Mouse (Mus musculus): ENCODE measurements around the gene Idnk.

The Idnk gene

GRCm38 (mm10) chr13:58157447-58158098 lies at the start of gene Idnk:
Idnk (plus strand) TSS chr13:58157649.
- in situ Hi-C loops (cut with MboI, MseI): loop anchor here (5.0 kb wide), 2 partner anchors 50 to 230 kb away; partner anchors contain the start of gene 2210016F16Rik

GRCm38 (mm10) chr13:58111306-58111705 lies 46.1 kb upstream of the Idnk start:
- in situ Hi-C loops (cut with MboI, MseI): no loop called here

- in situ Hi-C loops (cut with MboI, MseI): no loop called here
Observed at GRCm38 (mm10) chr13:58112191-58112590, 45.3 kb upstream of the Idnk start.

DNA sequence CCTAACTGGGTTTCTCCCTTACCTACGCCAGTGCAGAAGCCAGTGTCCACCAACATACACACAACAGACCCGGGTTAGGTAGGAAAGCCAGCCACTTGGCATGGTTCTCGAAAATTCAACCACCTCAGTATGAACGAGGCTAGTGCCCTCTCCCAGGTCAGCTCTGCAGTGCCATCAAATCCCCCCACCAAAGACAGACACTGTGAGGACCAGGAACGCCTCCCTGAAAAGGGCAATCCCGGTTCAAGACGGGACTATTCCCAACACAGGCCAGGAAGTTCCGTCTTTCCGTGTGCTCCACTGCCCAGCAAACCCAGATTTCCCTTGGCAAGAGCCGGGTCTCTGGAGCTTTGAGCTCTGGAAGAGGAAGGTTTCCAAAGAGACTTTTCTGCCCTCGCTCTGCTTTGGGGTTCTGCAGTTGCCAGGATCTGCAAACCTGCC lies 44.8 kb upstream of the Idnk start:
- in situ Hi-C loops (cut with MboI, MseI): no loop called here

GRCm38 (mm10) chr13:58113061-58113900 lies 44.2 kb upstream of the Idnk start, which contains the start of gene Klhl3:
Klhl3 (minus strand) TSS chr13:58113592.
- in situ Hi-C loops (cut with MboI, MseI): no loop called here

DNA sequence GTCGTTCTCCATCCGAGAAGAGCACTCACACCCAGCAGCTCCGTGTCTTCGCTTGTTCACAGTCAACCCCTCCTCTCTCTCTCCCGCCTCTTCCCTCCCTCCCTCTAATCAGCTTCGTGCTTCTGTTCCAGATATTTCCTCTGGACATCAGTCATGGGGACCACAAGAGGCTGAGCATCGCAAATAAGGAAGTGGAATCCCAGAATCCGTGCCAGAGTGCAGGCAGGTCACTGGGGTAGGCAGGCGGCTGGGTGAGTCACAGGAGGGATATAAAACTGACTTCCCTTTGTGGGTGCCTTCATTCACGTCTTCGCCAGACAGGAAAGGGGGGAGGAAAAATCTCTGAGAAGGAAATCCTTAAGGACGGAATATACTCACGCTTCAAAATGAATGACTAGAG lies 42.2 kb upstream of the Idnk start:
- in situ Hi-C loops (cut with MboI, MseI): no loop called here

DNA sequence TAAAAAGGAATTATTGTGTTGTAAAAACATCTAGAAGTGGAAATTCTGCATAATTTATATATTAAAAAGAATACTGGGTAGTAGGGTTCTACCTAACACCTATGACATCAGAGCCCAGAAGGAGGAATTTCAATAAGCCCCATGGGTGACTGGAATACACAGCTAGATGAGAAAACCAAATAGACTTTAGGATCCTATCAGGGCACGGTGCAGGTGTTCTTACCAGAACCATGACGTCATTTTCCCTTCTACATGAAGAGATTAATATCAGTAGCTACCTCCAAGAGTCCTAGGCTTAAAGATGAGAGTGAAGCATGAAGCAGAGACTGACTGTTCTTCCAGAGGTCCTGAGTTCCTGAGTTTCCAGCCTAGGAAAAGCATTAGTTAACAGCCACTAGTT lies 40.6 kb upstream of the Idnk start:
- in situ Hi-C loops (cut with MboI, MseI): no loop called here

DNA sequence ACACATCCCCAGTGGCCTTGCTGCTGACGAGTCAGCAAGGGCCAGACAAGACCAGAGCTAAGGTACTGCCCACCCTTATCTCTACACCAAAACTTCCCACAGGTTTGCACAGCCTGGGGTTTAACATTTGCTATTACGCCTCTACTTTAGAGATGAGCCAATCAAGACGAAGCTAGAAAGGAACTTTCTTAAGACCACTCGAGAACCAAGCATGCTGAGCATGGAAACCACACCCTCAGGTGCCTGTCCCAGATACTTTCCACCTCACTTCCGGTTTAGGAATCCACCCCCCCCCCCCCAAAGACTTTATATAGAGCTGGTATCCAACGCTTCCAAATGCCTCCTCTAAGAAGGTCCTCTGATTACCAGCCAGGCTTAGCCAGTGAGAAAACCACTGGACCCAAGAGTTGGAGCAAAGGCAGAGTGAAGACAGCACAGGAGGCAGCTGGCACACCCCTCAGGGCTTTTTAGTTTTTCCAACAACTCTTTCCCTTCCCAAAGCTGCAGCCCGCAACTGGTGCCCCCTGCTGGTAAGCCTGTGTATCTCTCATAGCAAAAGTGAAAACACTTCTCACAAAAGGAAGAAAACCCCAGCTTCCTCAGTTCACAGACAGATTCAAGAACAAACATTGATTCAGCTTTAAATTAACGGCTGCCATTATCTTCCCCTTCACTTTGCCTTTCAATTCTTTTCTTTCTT lies 40.0 kb upstream of the Idnk start:
- in situ Hi-C loops (cut with MboI, MseI): no loop called here

GRCm38 (mm10) chr13:58122786-58123297 lies 34.6 kb upstream of the Idnk start:
- in situ Hi-C loops (cut with MboI, MseI): loop anchor here (10.0 kb wide), 1 partner anchor 262 kb away; the partner anchor contains the start of gene 2210016F16Rik

DNA sequence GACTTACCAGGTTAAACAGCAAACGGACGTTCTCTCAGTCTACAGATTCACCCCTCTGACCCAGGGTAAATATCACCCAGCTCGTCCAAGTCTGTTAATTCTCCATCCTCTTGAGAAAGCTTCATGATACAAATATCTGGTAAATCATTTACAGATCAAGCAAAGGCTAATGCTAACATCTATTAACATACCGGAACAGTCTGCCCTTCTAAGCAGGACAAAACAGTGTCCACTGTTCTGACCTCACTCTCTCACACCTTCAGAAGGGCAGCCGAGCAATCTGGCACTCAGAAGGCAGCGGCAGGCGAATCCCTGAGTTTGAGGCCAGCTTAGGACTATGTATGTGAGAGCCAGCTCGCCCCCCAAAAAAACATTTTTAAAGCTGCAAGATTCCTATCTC lies 34.1 kb upstream of the Idnk start:
- in situ Hi-C loops (cut with MboI, MseI): loop anchor here (10.0 kb wide), 1 partner anchor 261 kb away; the partner anchor contains the start of gene 2210016F16Rik

- in situ Hi-C loops (cut with MboI, MseI): loop anchor here (10.0 kb wide), 1 partner anchor 261 kb away; the partner anchor contains the start of gene 2210016F16Rik
Observed at GRCm38 (mm10) chr13:58124278-58124677, 33.2 kb upstream of the Idnk start.

DNA sequence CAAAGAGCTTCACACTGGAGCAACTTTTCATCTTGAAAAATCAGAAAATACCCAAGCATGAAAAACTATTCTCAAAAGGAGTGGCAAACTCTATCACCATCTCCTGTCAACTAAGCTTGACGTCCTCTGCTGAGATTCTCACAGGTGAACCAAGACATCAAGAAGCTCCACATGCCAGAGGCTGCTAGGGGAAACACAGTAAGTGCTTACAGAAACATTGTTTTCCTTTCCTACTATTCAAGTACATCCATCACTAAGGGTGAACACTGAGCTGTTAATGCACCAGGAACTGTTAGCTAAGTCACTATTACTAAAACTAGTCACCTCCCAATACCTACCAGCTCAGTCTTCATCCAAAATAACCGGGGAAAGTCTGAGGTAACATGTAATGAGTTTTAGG lies 32.5 kb upstream of the Idnk start:
- in situ Hi-C loops (cut with MboI, MseI): loop anchor here (10.0 kb wide), 1 partner anchor 260 kb away; the partner anchor contains the start of gene 2210016F16Rik

GRCm38 (mm10) chr13:58126126-58126525 lies 31.3 kb upstream of the Idnk start:
- in situ Hi-C loops (cut with MboI, MseI): loop anchor here (10.0 kb wide), 1 partner anchor 259 kb away; the partner anchor contains the start of gene 2210016F16Rik

- in situ Hi-C loops (cut with MboI, MseI): loop anchor here (10.0 kb wide), 1 partner anchor 258 kb away; the partner anchor contains the start of gene 2210016F16Rik
Observed at GRCm38 (mm10) chr13:58126862-58127765, 30.3 kb upstream of the Idnk start.

DNA sequence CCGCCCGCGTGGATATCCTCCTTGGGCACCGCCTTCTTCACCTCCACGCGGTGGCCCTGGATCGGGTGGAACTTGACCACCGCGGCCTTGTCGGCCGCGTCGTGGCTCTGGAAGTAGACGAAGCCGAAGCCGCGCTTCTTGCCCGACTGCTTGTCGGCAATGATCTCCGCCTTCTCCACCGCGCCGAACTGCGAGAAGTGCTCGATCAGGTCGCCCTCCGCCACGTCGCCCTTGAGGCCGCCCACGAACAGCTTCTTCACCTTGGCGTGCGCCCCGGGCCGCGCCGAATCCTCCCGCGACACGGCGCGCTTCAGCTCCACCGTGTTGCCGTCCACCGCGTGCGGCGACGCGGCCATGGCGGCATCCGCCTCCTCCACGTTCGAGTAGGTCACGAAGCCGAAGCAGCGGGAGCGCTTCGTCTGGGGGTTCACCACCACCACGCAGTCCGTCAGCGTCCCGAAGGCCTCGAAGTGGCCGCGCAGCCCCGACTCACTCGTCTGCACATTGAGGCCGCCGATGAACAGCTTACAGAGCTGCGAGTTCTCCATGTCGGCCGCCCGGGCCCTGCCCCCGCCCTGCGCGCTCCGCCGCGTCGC lies 29.6 kb upstream of the Idnk start:
- in situ Hi-C loops (cut with MboI, MseI): loop anchor here (10.0 kb wide), 1 partner anchor 257 kb away; the partner anchor contains the start of gene 2210016F16Rik

DNA sequence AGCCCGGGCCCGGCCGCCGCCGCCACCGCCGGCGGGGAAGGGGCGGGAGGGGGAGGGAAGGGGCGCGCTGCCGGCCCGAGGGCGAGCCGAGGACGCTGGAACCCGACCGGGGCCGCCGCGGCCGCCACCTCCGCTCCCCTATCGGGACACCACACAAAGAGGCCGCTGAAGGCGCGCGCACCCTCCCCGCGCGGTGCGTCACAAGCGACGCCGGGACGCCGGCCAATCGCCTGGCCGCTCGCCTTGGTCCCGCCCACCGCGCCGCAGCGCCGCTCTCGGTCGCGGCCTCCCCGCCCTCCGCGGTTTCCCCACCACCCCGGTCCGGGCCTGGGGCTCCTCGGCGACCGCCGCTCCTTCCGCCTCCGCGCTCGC lies 29.1 kb upstream of the Idnk start, which contains the start of gene Hnrnpa0:
Gene Hnrnpa0 (minus strand): TSS at position 161 of the 372 bp plus-strand sequence.
- in situ Hi-C loops (cut with MboI, MseI): loop anchor here (10.0 kb wide), 1 partner anchor 256 kb away; the partner anchor contains the start of gene 2210016F16Rik

DNA sequence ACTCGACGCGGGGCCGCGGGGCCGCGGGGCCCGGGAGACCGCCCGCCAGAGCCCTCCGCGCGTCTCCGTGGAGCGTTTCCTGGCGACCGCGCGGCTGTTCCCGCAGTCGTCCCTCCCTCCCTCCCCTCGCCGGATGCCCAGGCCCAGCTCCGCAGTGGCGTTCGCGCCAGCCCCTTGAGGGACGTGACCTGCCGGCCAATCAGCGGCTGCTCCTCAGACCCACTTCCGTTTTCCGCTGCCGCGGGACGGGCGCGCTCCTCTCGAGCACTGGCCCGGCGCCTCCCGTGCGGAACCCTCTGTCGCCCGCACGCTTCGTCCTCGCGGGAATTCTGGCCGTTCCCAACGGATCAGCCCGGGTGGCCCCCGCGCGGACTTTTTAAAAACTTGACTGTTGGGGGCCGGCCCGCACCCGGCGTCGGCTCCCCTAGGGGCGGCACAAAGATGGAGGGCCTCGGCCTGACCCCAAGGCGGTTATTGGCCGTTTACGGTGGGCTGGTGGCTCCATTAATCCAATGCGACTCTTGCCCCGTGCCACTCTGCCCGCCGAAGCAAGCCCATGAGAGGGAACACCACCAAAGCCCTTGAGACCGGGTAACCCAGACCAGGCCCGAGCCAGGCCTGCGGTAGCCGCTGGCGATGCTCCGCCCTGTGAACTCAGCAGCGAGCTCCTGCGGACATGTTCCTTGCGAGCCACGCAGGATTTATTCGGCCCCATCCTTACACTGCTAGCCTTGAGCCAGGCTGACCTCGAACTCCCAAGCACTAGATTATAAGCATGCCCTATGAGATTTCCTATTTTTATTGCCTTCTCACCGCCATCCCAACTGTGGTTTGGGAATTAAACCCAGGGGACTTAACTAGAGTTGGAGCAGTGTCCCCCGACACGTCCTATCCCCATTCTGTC lies 28.4 kb upstream of the Idnk start:
- in situ Hi-C loops (cut with MboI, MseI): loop anchor here (10.0 kb wide), 1 partner anchor 256 kb away; the partner anchor contains the start of gene 2210016F16Rik

GRCm38 (mm10) chr13:58129687-58130246 lies 27.7 kb upstream of the Idnk start:
- in situ Hi-C loops (cut with MboI, MseI): loop anchor here (10.0 kb wide), 1 partner anchor 255 kb away; the partner anchor contains the start of gene 2210016F16Rik

All from T-helper 1 cell (primary cell).